Mouse (Mus musculus): Measurements from ENCODE around the gene Mum1l1.

GRCm38 (mm10) chrX:139219017-139219416 is 9.2 kb downstream of the Mum1l1 start:
- no peak for TF ChIP-seq MYB (IDR thresholded peaks at IDR 0.05; ENCODE audit: low read depth, low read length)
- peak; percentile 53 to 76 (median 74) for TF ChIP-seq CTCF (IDR thresholded peaks at IDR 0.05 in 2 of 3, conservative IDR thresholded peaks at IDR 0.05 in 1 of 3; ENCODE audit: control insufficient read depth in 1 of 3, insufficient read depth in 1 of 3, low read depth in 2 of 3, low read length in 3 of 3, poor library complexity in 1 of 3, severe bottlenecking in 1 of 3)
- no peak for TF ChIP-seq USF1 (IDR thresholded peaks at IDR 0.05; ENCODE audit: low read depth, low read length)
- TF ChIP-seq RAD21 (IDR thresholded peaks at IDR 0.05; ENCODE audit: low read depth, low read length), result peak; percentile 53
- TF ChIP-seq HCFC1 (IDR thresholded peaks at IDR 0.05; ENCODE audit: low read depth, low read length), result no peak

All from MEL (cell line).